Mouse (Mus musculus) embryo, embryonic 10.5 days (tissue): Measurements from ENCODE around the gene Lrrc38.
"Not testable (repeated sequence)": the region's sequence is repeated elsewhere in the genome, so short reads cannot be mapped to it uniquely, and the experiment has no call there.

Experiments
- DNase-seq: peaks from one replicate; pipeline ENCODE4 v3.0.0-alpha.2; 2015; ENCODE audit warnings: low spot score

Gene Lrrc38

GRCm38 (mm10) chr4:143349484-143349906 is at the start of gene Lrrc38:
TSS of gene Lrrc38 (plus strand) at chr4:143349757.
- peak; percentile 49 for DNase-seq

GRCm38 (mm10) chr4:143300113-143300688 is 49.4 kb upstream of the Lrrc38 start:
- peak; percentile 57 for DNase-seq

DNA sequence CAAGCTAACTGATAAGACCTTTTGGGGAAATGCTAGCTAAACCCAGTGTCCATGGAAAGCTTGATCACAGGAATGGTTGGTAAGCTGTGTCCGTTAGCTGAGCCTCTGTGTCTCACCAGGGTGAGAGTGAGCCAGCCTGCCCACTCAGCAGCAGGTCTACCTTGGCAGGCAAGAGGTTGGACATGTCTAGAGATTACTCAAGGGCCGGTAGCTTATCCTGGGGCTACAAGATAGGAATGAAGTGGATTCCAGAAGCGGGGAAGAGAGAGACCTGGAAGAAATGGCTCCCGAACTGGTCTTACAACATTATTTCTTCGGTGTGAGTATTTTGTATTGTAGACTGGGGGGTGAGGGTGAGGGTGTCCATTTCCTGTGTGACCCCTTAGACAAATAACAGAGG is 48.5 kb upstream of the Lrrc38 start:
- DNase-seq: no peak

DNA sequence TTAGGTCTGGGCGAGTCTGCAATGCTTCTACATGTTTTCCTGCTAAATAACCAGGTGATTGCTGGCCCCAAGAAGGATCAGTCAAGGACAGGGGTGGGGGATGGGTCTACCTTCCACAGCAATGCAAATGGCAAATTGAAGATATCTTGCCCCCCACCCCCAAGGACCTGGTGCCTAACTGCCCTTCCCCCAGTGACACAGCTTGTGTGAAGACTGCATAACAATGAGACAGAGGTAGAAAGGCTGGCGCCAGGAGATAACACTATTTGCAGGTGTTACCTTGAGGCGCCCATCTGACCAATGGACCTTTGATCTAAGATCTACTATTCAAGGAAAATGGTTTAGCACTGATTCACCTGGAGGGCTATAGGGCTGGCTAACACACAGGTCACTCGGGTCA is 47.7 kb upstream of the Lrrc38 start:
- DNase-seq: no peak

DNA sequence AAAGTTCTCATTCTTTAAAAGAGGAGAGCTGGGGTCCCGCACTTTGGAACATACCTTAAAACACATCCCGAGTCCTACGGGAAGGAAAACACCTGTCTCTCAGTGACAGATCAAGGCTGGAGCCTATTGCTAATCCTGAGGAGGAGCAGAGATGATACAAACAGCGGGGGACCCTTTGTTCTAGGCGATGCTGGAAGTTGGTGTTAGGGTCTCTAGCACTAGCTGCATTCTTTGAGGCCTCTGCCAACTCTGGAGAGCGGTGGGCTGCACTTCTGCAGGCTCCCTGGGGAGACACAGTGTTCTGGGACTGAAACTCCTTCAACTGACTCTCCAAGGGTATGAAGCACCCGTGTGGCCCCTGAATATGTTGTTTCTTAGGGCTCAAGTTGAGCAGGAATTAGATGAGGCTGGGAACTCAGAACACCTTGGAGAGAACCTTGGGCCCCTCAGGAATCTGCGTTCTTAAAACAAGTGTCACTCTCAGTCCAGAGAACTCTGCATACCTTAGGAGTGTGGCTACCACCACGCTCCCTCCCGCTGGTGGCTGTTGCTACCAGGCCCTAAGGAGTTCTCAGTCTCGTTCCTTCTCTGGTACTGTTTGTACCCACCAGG is 47.2 kb upstream of the Lrrc38 start:
- no peak for DNase-seq

DNA sequence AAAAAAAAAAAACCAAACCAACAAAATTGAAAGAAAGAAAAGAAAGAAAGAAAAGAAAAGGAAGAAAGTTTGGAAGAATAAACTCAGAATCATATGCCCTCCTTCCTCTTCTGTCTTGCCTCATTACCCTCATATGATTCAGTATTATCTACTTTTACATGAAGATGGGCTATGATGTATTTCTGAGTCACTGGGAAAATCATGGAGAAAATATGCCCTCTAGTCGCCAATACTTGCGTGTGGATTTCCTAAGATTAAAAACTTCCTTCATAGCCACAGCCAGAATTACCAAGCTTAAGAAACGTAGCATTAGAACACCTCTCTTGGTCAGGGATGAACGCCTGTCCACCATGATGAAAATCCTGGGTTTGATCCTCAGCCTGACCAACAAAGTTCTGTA is 44.5 kb upstream of the Lrrc38 start:
- DNase-seq: no peak

GRCm38 (mm10) chr4:143305987-143306772 is 43.4 kb upstream of the Lrrc38 start:
- DNase-seq: peak; percentile 37

- DNase-seq: peak; percentile 52
These were observed 38.2 kb upstream of the Lrrc38 start for GRCm38 (mm10) chr4:143311341-143311740.

- no peak for DNase-seq
These were observed 36.3 kb upstream of the Lrrc38 start for GRCm38 (mm10) chr4:143313299-143313698.

DNA sequence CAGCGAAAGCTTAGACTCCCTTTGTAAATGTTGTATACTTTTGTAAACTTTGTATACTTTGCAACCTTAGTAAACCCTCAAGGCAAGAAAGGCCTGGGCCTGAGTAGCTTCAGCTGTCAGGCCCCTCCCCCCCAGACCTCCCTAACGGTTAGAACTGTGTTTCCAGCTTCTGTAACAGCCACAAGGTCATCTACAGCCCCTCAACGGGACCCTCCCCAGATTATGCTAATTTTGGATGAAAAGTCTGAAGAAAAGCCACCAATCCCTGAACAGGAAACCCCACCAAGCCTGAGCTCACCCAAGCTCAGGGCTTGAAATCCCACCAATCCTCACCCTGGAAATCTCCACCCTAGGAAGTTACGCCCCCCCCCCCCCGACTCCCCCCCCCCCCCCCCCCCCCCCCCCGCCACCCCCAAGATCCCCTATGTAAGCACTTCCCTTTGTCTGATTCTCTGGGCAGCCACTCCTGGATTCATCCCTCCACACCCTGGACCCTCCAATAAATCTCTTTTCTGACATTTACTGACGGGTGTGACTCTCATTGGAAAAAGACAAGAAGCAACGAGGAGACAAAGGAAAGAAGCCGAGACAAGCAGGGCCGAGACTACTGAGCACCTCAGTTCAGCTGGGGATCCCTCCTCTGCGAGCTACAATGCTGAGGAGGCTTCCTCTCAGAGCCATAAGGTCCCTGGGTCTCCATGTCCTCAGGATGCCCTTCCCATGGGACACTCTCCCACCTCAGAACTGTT is 25.2 kb upstream of the Lrrc38 start:
- peak; percentile 72 for DNase-seq

DNA sequence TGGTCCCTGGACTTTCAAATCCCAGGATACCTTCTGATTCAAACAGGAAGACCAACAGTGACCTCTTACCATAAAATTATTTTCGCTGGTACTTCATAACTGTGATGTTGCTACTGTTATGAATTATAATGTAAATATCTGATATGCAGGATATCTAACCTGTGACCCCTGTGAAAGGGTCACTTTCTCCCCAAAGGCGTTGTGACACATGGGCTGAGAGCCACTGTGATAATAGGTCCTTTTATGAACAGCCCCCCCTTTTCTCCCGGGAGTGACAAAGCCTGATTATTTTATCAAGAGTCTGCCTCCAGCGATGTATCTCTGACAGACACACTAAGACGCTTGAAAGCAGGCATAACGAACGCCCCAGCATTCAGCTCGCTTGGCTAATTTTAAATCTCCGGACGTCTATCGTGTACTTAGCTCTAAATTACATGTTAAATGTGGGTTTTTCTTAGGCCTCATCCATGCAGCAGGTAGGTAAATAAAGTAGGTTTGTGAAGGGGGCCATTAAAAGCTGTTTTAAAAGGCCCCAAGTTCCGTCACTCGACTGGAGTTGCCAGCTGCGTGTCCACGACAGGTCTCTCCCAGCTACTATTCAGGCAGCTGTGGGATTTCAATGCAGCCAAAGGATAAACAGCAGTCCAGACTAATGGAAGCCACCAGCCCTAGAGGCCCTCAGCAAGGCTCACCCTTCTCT is 24.5 kb upstream of the Lrrc38 start:
- peak; percentile 65 for DNase-seq

DNA sequence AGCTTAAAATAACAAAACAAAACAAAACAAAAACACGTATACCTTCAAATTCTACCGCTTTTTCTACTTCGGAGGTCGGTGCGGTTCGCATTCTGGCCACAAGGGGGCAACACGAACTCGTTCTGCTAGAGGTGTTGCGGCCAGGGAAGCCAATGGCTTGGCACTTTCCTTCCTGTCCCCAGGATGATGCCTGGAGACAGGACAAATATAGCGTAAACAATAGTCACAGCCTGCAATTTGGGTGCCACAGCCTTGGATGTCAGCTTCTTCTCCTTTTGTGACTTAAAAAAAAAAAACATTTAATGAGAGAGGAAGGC is 24.0 kb upstream of the Lrrc38 start:
- peak; percentile 88 for DNase-seq

- peak; percentile 82 for DNase-seq
These were observed 19.0 kb upstream of the Lrrc38 start for GRCm38 (mm10) chr4:143330566-143330965.

GRCm38 (mm10) chr4:143331787-143332186 is 17.8 kb upstream of the Lrrc38 start:
- DNase-seq: no peak

DNA sequence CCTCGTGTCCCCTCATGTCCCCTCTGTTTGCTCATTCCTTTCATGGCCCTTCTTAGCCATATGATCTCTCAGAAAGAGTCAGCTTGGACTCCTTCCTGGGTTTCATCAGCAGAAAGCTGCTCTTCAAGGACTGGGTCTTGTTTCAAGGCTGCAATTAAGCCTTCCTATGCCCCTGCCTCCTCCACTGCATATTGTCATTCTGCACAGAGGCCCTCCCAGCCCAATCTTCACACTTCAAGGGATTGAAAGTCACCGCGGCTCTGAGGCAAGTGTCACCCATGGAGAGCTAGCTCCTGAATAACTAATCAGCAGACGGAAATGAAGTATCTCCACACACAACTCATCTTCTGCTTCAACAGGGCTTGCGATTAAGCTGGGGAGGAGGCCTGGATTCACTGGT is 15.4 kb upstream of the Lrrc38 start:
- no peak for DNase-seq

DNA sequence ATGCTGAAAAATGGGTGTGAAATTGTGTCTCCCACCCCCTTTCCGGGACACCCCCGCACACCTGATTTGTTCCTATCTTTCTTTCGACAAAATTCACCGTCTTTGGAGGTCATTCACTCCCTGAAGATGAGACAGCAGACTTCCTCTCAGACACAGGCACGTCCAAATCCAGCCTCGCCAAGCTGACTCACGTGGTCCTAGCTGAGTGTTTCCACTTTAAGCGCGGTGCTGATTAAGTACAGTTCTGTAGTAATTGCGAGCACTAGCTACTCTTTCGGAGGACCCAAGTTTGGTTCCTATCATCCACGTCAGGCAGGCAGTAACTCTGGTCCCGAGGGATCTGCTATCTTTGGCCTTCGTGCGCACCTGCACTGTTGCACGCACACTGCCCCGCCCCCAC is 14.6 kb upstream of the Lrrc38 start:
- no peak for DNase-seq

DNA sequence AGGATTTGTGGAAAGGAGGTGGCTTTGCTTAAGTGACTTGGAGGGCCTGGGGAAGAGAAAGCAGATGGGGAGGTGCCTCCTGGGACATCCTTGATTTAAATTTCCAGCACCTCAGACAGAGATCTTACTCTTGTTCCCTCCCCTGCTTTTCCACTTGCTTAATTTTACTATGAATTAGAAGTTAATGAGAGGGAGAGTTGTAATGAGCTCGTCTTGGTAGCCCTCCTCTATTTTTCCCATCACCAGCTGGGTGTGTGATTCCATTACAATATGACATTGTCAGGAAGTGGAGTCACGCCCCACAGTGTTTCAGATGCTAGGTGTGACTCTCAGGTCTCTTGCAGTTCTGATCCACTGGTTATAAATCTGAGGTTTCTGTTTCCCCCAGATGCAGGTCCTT is 13.5 kb upstream of the Lrrc38 start:
- no peak for DNase-seq

GRCm38 (mm10) chr4:143339808-143340207 is 9.7 kb upstream of the Lrrc38 start:
- DNase-seq: no peak

DNA sequence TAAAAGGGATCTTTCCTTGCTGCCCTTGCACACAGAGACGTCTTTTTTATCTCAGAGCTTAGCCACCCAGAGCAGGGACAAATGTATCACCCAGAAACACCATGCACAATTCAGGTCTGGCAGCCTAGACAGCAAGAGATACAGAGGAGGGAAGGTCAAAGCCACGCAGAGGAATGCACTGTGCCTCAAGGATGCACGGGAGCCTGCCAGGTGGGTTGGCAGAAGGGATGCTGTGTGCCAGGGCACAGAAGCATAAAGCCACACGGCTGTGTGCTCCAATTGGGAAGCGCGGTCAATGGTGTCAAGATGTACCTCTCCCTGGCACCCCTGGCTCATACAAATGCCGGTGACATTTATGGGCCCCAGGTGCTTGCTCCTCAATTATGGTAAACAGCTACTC is 8.1 kb upstream of the Lrrc38 start:
- DNase-seq: no peak

DNA sequence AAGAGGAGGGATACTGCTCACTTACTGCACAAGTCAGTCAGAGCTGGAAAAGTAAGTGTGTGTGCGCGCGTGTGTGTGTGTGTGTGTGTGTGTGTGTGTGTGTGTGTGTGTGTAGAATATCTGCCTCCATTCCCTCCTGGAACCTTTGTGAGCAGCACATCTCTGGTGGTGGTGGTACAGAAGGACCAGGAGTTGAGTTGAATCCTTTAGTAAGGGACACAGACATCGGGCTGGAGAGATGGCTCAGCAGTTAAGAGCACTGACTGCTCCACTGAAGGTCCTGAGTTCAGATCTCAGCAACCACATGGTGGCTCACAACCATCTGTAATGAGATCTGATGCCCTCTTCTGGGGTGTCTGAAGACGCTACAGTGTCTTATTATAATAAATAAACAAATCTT is 4.1 kb upstream of the Lrrc38 start:
- not testable (repeated sequence) for DNase-seq

GRCm38 (mm10) chr4:143348678-143349077 is 879 bp upstream of the Lrrc38 start:
- no peak for DNase-seq
